Mouse (Mus musculus) G1E-ER4 (cell line): ENCODE results near the gene Magel2. TPM values are rescaled to one million over a fixed set of nuclear protein-coding genes. Genes with fewer than 3 reads are reported as not detected.

Experiments used
- GATA1 ChIP-seq: IDR thresholded peaks from one replicate; pipeline ENCODE4 v1.8.0; 2012; ENCODE audit warnings: low read length, inconsistent platforms
- polyA plus RNA-seq: library from polyadenylated mRNA; stranded (reverse); fragments of >175 nt; gene quantifications from 2 replicates; pipeline ENCODE4 v1.2.3, GENCODE M21; 2012

The Magel2 gene
- polyA plus RNA-seq, 1 experiment, result not detected

DNA sequence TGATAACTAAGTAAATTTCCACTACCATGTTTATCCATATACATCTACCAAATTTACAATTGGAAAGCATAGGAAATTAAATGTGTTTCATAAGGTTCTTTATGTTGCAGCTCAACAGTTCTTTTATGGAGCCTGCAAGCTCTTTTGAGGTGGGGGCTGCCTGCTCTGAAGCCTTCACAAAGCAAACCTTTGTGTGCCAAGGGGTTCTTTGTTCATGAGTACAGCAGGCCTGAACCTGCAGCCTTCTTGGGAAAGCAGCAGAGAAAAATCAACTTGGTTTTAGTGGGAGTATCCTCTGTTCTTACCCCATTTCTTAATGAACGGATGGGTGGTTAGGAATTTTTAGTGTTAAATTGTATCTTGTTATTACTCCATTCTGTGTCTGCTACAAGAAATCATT, 38.4 kb downstream of the Magel2 start:
- TF ChIP-seq GATA1, result no peak

DNA sequence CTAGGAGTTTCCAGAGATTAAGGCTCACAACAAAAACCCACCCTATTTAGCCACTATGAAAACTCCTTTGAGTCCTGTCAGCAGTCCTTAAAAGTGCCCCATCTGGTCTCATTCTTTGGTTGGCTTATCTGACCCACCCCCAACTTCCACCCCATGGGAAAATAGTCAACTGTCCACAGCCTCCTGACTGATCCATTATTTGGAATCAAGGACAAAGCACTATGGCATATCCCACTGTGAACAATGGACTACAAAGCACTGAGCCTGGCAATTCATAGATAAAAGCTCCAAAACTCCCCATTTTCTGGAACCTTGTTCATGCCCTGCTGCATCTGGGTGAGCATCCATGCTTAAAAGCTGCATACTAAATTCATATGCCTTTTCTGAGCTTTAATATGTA, 39.4 kb downstream of the Magel2 start:
- no peak for TF ChIP-seq GATA1

GRCm38 (mm10) chr7:62418346-62418745, 41.5 kb downstream of the Magel2 start:
- no peak for TF ChIP-seq GATA1

DNA sequence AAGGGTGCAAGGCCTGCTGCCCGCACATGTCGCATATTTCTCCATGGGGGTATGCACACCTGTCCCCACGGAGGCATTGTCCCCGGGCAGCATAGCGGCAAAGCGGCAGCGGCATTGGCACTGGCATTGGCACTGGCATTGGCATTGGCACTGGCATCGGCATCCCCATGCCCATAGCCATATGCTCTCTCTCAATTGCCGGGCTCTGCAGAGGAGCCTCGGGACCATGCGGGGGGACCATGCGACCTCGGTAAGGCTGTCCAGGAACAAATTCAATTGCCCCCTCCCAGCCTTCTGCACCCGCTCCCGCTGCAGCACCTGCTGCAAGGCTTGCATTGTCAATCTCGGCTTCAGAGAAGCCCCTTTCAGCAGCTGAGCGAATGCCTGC, 42.3 kb downstream of the Magel2 start:
- no peak for TF ChIP-seq GATA1

DNA sequence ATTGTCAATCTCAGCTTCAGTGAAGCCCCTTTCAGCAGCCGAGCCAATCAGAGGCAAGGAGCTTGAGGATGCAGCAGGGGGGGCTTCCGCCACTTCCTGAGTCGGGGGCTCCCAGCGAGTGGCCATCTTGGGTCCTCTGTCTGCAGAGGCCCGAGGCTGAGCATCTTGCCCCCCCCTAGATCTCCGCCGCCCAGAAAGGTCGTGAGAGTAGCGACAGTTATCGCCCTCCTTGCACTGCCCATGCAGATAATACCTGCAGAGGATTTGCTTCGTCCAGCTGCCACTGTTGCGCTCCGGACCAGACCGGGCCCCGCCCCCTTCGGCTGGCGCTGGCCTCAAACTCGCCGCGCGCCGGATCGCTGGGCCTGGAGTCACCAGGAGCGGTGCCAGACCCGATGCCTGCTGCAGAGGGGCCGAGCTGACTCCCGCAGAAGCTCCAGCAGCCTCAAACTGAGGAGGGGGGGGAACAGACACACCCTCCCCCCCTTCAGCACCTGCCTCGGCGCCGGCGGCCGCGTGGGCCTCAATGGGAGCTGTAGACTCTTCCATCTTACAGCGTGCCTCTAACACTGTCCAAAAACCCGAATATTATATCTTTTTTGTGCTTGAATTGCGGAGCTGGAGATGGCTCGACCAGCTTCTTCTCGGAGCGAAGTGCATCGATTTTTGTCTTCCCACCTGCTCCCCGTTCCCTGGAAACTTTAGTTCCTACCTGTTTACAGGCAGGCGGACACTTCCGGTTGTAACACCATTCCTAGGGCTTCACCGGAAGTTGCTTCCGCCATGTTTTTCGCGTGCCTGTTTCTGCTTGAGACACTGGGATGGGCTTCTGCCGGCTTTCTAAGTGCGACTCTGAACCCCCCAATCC, 42.9 kb downstream of the Magel2 start, which contains the start of gene Mkrn3:
Gene Mkrn3 (minus strand): TSS at position 647 of the 868 bp plus-strand sequence.
- TF ChIP-seq GATA1, result no peak

DNA sequence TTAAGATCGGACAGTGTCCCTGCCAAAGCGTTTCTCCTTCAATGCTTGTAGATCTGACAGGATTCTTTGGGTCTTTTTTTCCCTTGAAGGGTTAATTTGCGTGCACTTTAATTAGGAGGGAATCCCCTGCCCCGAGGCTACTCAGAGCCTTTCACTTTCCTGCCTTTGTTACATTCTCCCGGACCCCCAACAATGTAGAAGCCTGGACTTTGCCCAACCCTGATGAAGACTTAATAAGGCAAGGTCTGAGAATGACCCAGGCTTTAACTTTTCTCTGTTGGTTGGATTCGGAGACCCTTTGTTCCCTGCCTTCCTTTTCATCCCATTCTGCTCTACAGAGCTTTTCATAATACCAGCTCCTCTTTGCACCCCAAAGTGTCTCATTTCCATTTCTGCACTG, 43.8 kb downstream of the Magel2 start:
- no peak for TF ChIP-seq GATA1

DNA sequence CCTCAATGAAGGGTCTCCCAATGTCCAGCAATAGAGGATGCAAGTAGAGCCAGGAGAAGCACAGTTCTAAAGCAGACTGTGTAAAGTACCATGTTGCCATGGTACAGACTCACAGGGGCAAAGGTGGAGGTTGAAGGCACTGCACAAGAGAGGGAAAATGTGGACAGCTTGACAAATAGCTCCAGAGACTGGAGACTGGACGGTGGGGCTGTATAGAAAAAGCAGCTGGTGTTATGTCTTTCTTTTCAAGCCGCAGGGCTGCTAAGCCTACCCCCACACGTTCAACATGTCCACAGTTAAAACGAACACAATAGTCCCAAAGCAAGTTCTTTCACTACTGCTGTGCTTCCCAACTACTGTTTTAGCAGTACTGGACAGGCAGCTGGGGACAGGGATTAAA, 46.4 kb downstream of the Magel2 start:
- no peak for TF ChIP-seq GATA1

GRCm38 (mm10) chr7:62428337-62428736, 51.5 kb downstream of the Magel2 start:
- TF ChIP-seq GATA1, result no peak

Other genes starting within 250 kb of the Magel2 start
- gene Ndn, start 30.4 kb upstream of the Magel2 start, polyA plus RNA-seq, result not detected in 2 replicates
- gene Mkrn3, start 43.1 kb downstream of the Magel2 start, polyA plus RNA-seq, result 1.6 and 1.9 TPM in 2 replicates
- not detected in 2 replicates for gene Peg12, start 87.5 kb downstream of the Magel2 start, polyA plus RNA-seq